Mouse (Mus musculus): ENCODE results near the gene Sytl1. TPM values are rescaled to one million over a fixed set of nuclear protein-coding genes. Genes with fewer than 3 reads are reported as not detected.

Gene Sytl1
- polyA plus RNA-seq, 1 experiment, result not detected

DNA sequence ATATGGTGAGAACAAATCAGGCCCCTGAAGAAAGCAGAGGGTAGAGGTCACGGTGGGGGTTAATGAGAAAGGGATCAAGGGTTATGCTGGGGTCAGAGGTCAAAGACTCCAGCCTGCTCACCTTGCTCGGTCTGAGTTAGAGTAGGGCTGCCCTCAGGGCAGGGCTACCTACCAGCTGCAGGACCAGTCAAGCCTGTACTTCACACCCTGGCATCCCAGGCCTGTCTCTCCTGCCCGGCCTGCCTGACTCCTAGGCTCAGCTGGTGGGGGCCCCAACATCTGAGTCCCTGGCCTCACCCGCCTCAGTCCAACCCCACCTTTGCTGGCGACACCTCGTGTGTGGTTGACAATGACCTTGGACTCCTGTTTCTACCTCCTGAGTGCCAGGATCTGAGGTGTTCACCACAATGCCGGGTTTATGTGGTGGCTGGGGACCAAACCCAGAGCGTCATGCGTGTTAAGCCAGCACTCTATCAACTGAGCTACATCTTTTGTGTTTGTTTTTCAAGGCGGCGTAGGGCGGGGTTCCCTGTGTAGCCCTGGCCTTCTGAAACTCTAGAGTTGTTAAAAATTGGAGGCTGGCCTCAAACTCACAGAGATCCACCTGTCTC, 5.0 kb downstream of the Sytl1 start:
- H3K4me3 ChIP-seq (ENCODE audit: insufficient read depth, low read depth, low read length), result no peak overlapping the region
- WGBS, result 86% methylated on average over 12 of the region's 12 CpGs
- TF ChIP-seq CTCF (IDR thresholded peaks at IDR 0.05; ENCODE audit: insufficient read depth, low read depth, low read length), result no peak
- TF ChIP-seq POLR2A (IDR thresholded peaks at IDR 0.05; ENCODE audit: insufficient read depth, low read depth, low read length), result no peak
- no peaks in the 10 kb centered on the region for H3K4me1 ChIP-seq (ENCODE audit: control insufficient read depth, insufficient read depth, low read length)
- no peak overlapping the region for H3K27ac ChIP-seq (ENCODE audit: insufficient read depth, low read depth, low read length)

DNA sequence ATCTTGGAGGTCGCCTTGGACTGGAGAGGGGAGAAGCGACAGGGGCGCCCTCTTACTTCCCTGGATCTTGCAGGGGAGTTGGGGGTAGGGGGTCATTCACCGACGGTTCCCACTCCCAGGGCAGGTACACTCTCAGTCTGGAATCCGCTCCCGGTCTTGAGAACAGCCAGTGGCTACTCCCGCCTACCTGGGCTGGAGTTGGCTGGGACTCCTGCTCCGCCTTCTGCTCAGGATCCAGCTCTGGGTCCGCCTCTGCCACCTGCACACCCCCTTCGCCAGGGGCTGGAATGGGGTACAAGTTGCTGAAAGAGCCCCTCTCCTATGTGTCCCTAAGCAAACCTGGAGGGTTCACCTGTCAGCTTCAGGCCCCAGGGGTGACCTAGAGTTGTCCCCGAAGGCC, 5.7 kb downstream of the Sytl1 start:
- Histone ChIP-seq H3K27ac (ENCODE audit: insufficient read depth, low read depth, low read length) (no peak overlapping the region), H3K4me1 (ENCODE audit: control insufficient read depth, insufficient read depth, low read length) (no peaks in the 10 kb centered on the region), H3K4me3 (ENCODE audit: insufficient read depth, low read depth, low read length) (no peak overlapping the region)
- TF ChIP-seq POLR2A (IDR thresholded peaks at IDR 0.05; ENCODE audit: insufficient read depth, low read depth, low read length) (no peak), CTCF (IDR thresholded peaks at IDR 0.05; ENCODE audit: insufficient read depth, low read depth, low read length) (no peak)
- WGBS, result 57% methylated on average over 12 of the region's 12 CpGs

DNA sequence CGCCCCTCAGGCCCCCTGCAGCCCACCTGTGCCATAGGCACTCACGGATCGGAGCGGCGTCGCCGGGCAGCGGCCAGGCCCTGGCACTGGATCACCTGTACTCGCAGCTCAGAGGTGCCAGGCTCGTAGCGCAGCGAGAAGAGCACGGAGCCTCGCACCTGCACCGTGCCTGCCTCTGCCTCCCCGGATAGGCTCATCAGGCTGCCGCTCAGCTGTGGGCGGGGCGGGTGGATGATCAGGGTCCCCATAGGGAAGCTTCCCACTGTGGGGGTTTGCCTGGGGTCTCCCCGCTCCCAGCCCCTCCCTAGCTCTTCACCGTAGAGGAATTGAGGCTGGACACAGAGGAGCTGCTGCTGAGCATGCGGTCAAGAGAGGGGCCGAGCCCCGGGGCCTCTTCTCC, 6.1 kb downstream of the Sytl1 start:
- H3K4me3 ChIP-seq (ENCODE audit: insufficient read depth, low read depth, low read length), result no peak overlapping the region
- no peaks in the 10 kb centered on the region for H3K4me1 ChIP-seq (ENCODE audit: control insufficient read depth, insufficient read depth, low read length)
- 31% methylated on average over 24 of the region's 24 CpGs for WGBS
- TF ChIP-seq POLR2A (IDR thresholded peaks at IDR 0.05; ENCODE audit: insufficient read depth, low read depth, low read length), result no peak
- TF ChIP-seq CTCF (IDR thresholded peaks at IDR 0.05; ENCODE audit: insufficient read depth, low read depth, low read length), result no peak
- H3K27ac ChIP-seq (ENCODE audit: insufficient read depth, low read depth, low read length), result no peak overlapping the region

DNA sequence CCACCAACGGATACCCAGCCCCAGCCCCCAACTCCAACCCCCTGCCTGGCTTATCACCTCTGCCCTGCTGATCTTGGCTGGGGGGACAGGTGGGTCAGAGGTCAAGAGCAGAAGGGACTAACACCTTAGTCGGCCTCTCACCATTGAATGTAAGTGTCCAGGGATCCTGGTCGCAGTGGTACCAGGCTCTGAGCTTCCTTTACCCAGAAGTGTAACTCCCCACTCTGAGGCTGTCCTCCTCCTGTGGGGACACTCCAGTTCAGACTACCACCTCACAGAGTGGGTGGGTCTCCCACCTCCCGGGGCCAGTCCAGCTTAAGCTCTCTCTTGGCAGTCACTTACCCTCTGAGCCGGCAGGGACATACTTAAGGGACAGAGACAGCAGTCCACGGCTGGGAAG, 7.5 kb downstream of the Sytl1 start:
- 75% methylated on average over 6 of the region's 6 CpGs for WGBS

DNA sequence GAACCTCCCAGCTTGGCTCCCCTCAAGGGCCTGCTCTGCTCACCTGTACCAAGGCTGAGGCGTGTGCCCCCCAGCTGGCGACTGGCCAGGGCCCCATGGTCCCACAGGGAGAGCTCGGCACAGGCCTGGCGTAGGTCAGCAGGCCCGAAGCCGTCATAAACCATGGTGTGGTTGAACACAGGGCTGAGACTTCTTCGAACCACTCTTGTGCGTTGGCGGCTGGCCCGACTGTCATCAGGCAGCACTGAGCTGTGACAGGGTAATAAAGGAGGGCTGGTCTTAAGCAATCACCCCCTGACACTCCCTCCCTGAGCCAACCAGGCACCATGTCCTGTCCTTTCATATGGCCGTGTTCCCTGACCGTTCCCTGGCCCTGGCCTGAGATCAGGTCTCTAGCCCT, 9.5 kb downstream of the Sytl1 start:
- Histone ChIP-seq H3K27ac (ENCODE audit: insufficient read depth, low read depth, low read length) (no peak overlapping the region), H3K4me3 (ENCODE audit: insufficient read depth, low read depth, low read length) (no peak overlapping the region), H3K4me1 (ENCODE audit: control insufficient read depth, insufficient read depth, low read length) (peaks cover 10% of the 10 kb centered on the region)
- WGBS, result 78% methylated on average over 12 of the region's 12 CpGs
- TF ChIP-seq POLR2A (IDR thresholded peaks at IDR 0.05; ENCODE audit: insufficient read depth, low read depth, low read length) (no peak), CTCF (IDR thresholded peaks at IDR 0.05; ENCODE audit: insufficient read depth, low read depth, low read length) (no peak)

More for the DNA sequence above, 7.5 kb downstream of the Sytl1 start:
- Histone ChIP-seq H3K4me1 (ENCODE audit: control insufficient read depth, insufficient read depth, low read length) (peaks cover 10% of the 10 kb centered on the region), H3K27ac (ENCODE audit: insufficient read depth, low read depth, low read length) (no peak overlapping the region), H3K4me3 (ENCODE audit: insufficient read depth, low read depth, low read length) (no peak overlapping the region)
- TF ChIP-seq POLR2A (IDR thresholded peaks at IDR 0.05; ENCODE audit: insufficient read depth, low read depth, low read length) (no peak), CTCF (IDR thresholded peaks at IDR 0.05; ENCODE audit: insufficient read depth, low read depth, low read length) (no peak)

DNA sequence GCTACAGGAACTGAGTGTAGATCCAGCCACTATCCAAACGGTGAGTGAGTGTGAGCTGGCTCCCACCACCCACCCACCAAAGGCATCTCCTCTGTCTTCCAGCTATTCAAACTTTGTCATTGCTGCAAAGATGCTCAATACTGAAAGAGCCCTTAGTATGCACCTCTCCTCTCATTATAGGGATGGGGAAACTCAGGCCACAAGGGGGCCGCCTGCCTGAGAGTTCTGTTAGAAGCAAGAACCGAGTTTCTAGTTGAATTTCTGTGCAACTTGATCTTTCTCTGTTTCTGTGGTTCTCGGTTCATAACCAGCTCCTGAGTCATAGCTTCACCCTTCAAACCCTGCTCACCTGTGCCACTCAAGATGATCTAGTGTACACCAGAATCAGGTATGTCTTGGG, 10.8 kb downstream of the Sytl1 start:
- no peak overlapping the region for H3K4me3 ChIP-seq (ENCODE audit: insufficient read depth, low read depth, low read length)
- peaks cover 10% of the 10 kb centered on the region for H3K4me1 ChIP-seq (ENCODE audit: control insufficient read depth, insufficient read depth, low read length)
- no peak overlapping the region for H3K27ac ChIP-seq (ENCODE audit: insufficient read depth, low read depth, low read length)
- 68% methylated on average over 4 of the region's 4 CpGs for WGBS
- TF ChIP-seq POLR2A (IDR thresholded peaks at IDR 0.05; ENCODE audit: insufficient read depth, low read depth, low read length) (no peak), CTCF (IDR thresholded peaks at IDR 0.05; ENCODE audit: insufficient read depth, low read depth, low read length) (no peak)

DNA sequence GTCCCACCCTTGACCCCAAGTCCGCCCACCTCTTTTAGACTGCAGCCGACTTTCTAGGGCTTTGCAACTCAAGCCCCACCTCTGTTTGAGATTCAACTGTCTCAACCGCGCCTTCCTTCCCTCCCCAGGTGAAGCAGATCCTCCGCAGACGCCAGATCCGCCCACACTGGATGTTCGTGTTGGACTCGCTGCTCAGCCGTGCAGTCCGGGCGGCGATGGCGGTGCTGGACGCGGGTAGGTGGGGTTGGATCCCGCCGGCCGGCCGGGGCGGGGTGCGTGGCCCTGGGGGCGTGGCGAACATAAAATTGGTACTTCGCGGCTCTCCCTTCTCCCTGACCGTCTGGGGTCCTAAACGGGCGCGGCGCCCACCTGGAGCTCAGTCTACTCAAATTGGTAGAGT, 11.7 kb downstream of the Sytl1 start:
- Histone ChIP-seq H3K27ac (ENCODE audit: insufficient read depth, low read depth, low read length) (no peak overlapping the region), H3K4me1 (ENCODE audit: control insufficient read depth, insufficient read depth, low read length) (peaks cover 10% of the 10 kb centered on the region), H3K4me3 (ENCODE audit: insufficient read depth, low read depth, low read length) (no peak overlapping the region)
- TF ChIP-seq CTCF (IDR thresholded peaks at IDR 0.05; ENCODE audit: insufficient read depth, low read depth, low read length) (no peak), POLR2A (IDR thresholded peaks at IDR 0.05; ENCODE audit: insufficient read depth, low read depth, low read length) (no peak)
- WGBS, result 8% methylated on average over 31 of the region's 31 CpGs

DNA sequence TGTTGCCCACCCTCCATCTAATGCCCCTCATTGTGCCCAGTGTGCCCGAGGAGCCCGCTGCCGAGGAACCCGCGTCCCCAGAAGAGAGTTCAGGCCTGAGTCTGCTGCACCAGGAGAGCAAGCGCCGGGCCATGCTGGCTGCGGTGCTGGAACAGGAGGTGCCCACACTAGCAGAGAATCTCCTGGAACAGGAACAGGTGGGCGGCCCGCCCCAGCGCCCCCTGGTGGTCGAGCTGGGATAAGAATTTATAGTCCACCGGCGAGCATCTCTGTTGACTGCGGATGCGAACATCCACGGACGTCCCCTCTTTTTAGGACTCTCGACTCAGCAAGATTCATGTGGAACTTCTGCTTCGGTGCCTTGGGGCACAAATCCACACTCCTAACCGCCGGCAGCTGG, 12.3 kb downstream of the Sytl1 start:
- TF ChIP-seq POLR2A (IDR thresholded peaks at IDR 0.05; ENCODE audit: insufficient read depth, low read depth, low read length), result no peak
- peak; percentile 90 for TF ChIP-seq CTCF (IDR thresholded peaks at IDR 0.05; ENCODE audit: insufficient read depth, low read depth, low read length)
- Histone ChIP-seq H3K27ac (ENCODE audit: insufficient read depth, low read depth, low read length) (no peak overlapping the region), H3K4me1 (ENCODE audit: control insufficient read depth, insufficient read depth, low read length) (peaks cover 10% of the 10 kb centered on the region), H3K4me3 (ENCODE audit: insufficient read depth, low read depth, low read length) (peak overlapping the region; percentile 23)
- WGBS, result 5% methylated on average over 22 of the region's 22 CpGs

DNA sequence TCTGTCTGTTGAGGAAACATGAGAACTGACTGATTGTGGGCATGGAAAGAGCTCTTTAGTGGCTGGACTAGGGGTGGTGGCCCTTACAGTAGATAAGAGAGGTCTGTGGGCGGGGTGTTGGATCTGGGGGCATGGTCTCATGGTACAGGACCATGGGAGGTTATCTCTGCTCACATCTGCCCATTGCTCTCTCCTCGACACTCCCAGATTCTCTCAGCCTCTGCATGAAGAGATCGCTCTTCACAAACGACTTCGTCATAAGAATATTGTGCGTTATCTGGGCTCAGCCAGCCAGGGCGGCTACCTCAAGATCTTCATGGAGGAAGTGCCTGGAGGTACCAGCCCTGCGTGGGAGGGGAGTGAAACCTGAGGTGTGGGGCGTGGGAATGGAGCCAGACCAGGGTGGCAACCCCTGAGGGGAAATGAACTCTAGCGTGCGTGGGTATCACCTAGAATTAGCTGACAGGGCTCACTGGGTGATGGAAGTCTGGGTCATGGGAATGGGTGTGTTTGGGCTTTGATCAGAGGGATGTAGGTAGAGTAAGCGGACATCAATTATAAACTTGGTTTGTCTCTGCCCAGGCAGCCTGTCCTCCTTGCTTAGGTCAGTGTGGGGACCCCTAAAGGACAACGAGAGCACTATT, 15.0 kb downstream of the Sytl1 start:
- H3K4me1 ChIP-seq (ENCODE audit: control insufficient read depth, insufficient read depth, low read length), result peaks cover 10% of the 10 kb centered on the region
- no peak for TF ChIP-seq CTCF (IDR thresholded peaks at IDR 0.05; ENCODE audit: insufficient read depth, low read depth, low read length)
- no peak for TF ChIP-seq POLR2A (IDR thresholded peaks at IDR 0.05; ENCODE audit: insufficient read depth, low read depth, low read length)
- WGBS, result 81% methylated on average over 13 of the region's 13 CpGs

More for the DNA sequence above, 15.0 kb downstream of the Sytl1 start:
- Histone ChIP-seq H3K27ac (ENCODE audit: insufficient read depth, low read depth, low read length) (no peak overlapping the region), H3K4me3 (ENCODE audit: insufficient read depth, low read depth, low read length) (no peak overlapping the region)

All from olfactory bulb, adult 2 months (tissue).